10 mouse cellular contexts compared by ENCODE assay signal in the genomic region with DNA sequence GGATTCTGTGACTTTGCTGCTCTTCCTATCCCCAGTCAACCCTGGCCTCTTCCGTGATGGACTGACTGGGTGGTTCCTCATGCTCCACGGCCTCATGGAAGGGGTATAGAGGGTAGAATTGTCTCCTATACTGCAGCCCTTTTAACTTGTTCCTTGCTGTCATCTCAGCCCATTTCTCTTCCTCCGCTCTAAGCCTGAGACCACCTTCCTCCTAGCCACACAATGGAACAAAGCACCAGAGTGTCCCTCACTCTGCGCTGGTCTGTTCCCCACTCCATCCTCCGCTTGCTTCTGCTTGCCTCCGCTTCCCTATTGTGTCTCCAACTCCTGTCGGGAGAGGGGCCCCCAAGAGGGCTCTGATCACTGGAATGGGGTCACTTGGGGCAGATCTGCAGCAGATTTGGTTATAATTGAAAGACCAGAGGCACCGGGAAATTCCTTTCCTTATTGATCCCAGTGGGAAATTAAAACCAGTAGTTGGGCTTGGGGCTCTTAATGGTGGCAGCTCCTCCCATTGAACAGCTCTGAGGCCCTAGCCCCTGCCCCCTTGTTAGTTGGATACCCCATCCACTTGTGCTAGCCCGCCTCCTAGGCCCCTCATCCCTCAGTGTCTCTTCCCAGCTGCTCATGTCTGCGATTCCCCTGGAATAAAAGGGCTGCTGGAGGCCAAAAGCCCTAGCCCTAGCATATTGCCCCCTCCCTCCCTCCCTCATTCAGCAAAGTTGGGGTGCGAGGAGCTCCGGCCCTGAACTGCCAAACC. TPM values are rescaled to one million over a fixed set of nuclear protein-coding genes. Genes with fewer than 3 reads are reported as not detected.
DNase-seq lines count a peak whose midpoint lies in the region; ATAC-seq lines count a peak whose summit lies in the region.
"Had no signal": no experiment of that assay in that cellular context is flagged by ENCODE, and none has a peak within 500 bp of the region (broad histone marks: within the 10 kb centered on the region; RNA-seq: fewer than 3 reads in every experiment).

No protein-coding gene starts in this region.

- H3K4me1 ChIP-seq in kidney, embryonic 16.5 days (ENCODE audit: insufficient read depth, low read length) = peaks cover 60% of the 10 kb centered on the region
- peaks cover 55% of the 10 kb centered on the region for H3K4me1 ChIP-seq in embryonic facial prominence, embryonic 12.5 days
- peaks cover 77% of the 10 kb centered on the region for H3K4me1 ChIP-seq in limb, embryonic 10.5 days

- H3K4me3 ChIP-seq in kidney, embryonic 16.5 days (ENCODE audit: low read length) = no peak overlapping the region
- H3K4me3 ChIP-seq in embryonic facial prominence, embryonic 12.5 days = no peak overlapping the region
- peak overlapping the region; percentile 75 for H3K4me3 ChIP-seq in limb, embryonic 10.5 days

- peaks cover 18% of the 10 kb centered on the region for H3K36me3 ChIP-seq in kidney, embryonic 16.5 days (ENCODE audit: insufficient read depth, low read length)
- peaks cover 20% of the 10 kb centered on the region for H3K36me3 ChIP-seq in embryonic facial prominence, embryonic 12.5 days
- peaks cover 44% of the 10 kb centered on the region for H3K36me3 ChIP-seq in limb, embryonic 10.5 days

- no peak for DNase-seq in kidney, adult 11 months
- peak; percentile 76 for DNase-seq in limb, embryonic 10.5 days (ENCODE audit: low spot score)
- DNase-seq in retina, embryonic 14.5 days (ENCODE audit: low spot score) = peak; percentile 53
- no peak for DNase-seq in adrenal gland, adult (ENCODE audit: inconsistent age in 2 of 2, low spot score in 1 of 2)
- DNase-seq: cerebellum, postnatal 36 days; kidney, postnatal 4 days; lung, adult 2 months had no signal

- ATAC-seq in kidney, embryonic 16.5 days (ENCODE audit: low FRiP score, low TSS enrichment) = no peak
- ATAC-seq in embryonic facial prominence, embryonic 12.5 days (ENCODE audit: insufficient number of reproducible peaks, insufficient read depth, low FRiP score, low TSS enrichment) = no peak
- ATAC-seq in granulocyte monocyte progenitor cell, adult 5-6 weeks (replicated peaks; ENCODE audit: poor library complexity, severe bottlenecking) = no peak

- no peaks in the 10 kb centered on the region for H3K9me3 ChIP-seq in kidney, embryonic 16.5 days (ENCODE audit: low read length)
- H3K9me3 ChIP-seq in embryonic facial prominence, embryonic 12.5 days = no peaks in the 10 kb centered on the region
- no peaks in the 10 kb centered on the region for H3K9me3 ChIP-seq in limb, embryonic 10.5 days (replicated peaks)

- H3K9ac ChIP-seq in kidney, embryonic 16.5 days (replicated peaks; ENCODE audit: low read length) = 0 out of 2 replicates have a peak overlapping the region, but pooled peaks have one; percentile 9
- H3K9ac ChIP-seq in embryonic facial prominence, embryonic 12.5 days = no peak overlapping the region; the same call in 1 of the 2 replicates

- H3K27ac ChIP-seq in kidney, embryonic 16.5 days (ENCODE audit: low read length) = peak overlapping the region; percentile 70; the same call in 1 of the 2 replicates
- peak overlapping the region; percentile 97 for H3K27ac ChIP-seq in embryonic facial prominence, embryonic 12.5 days
- peak overlapping the region; percentile 93 for H3K27ac ChIP-seq in limb, embryonic 10.5 days

- no peak overlapping the region for H3K4me2 ChIP-seq in kidney, embryonic 16.5 days (replicated peaks; ENCODE audit: low read depth, low read length)
- peak overlapping the region; percentile 74 for H3K4me2 ChIP-seq in embryonic facial prominence, embryonic 12.5 days (replicated peaks)

- H3K27me3 ChIP-seq in kidney, embryonic 16.5 days (ENCODE audit: insufficient read depth, low read length) = peaks cover 9% of the 10 kb centered on the region; the same call in 1 of the 2 replicates
- no peaks in the 10 kb centered on the region for H3K27me3 ChIP-seq in embryonic facial prominence, embryonic 12.5 days
- H3K27me3 ChIP-seq in limb, embryonic 10.5 days (ENCODE audit: low read depth, poor library complexity, severe bottlenecking) = no peaks in the 10 kb centered on the region

- WGBS in kidney, embryonic 16.5 days = 36% methylated on average over 12 of the region's 12 CpGs
- WGBS in embryonic facial prominence, embryonic 12.5 days = 6% methylated on average over 11 of the region's 12 CpGs
- 6% methylated on average over 12 of the region's 12 CpGs for WGBS in limb, embryonic 10.5 days

RNA-seq across cellular contexts. Expression of gene Crabp2, which starts 2.5 kb away (rescaled TPM):
- polyA plus RNA-seq in kidney, embryonic 16.5 days (2015; fragmentation: Nextera tagmentation; extraction: Ambion mirVana) = 62.0 and 67.8 TPM in 2 replicates
- 467 and 481 TPM in 2 replicates for polyA plus RNA-seq in embryonic facial prominence, embryonic 12.5 days (2016; fragmentation: Nextera tagmentation; extraction: Ambion mirVana)
- polyA plus RNA-seq in limb, embryonic 10.5 days (2016; fragmentation: Nextera tagmentation; extraction: Ambion mirVana) = 944 and 1,066 TPM in 2 replicates
- not detected in 2 replicates for total RNA-seq in granulocyte monocyte progenitor cell, adult 5-6 weeks (2014; fragmentation: Nextera tagmentation)
- total RNA-seq in granulocyte monocyte progenitor cell, adult 5-6 weeks (2017) = not detected in 2 replicates

RNA-seq across cellular contexts. Expression of gene Rrnad1, which starts 15.4 kb away (rescaled TPM):
- polyA plus RNA-seq in kidney, embryonic 16.5 days (2015; fragmentation: Nextera tagmentation; extraction: Ambion mirVana) = 19.9 and 22.7 TPM in 2 replicates
- 23.2 and 23.8 TPM in 2 replicates for polyA plus RNA-seq in embryonic facial prominence, embryonic 12.5 days (2016; fragmentation: Nextera tagmentation; extraction: Ambion mirVana)
- polyA plus RNA-seq in limb, embryonic 10.5 days (2016; fragmentation: Nextera tagmentation; extraction: Ambion mirVana) = 21.1 and 21.7 TPM in 2 replicates
- total RNA-seq in granulocyte monocyte progenitor cell, adult 5-6 weeks (2014; fragmentation: Nextera tagmentation) = 20.7 and 30.7 TPM in 2 replicates
- total RNA-seq in granulocyte monocyte progenitor cell, adult 5-6 weeks (2017) = 13.6 and 13.8 TPM in 2 replicates

RNA-seq across cellular contexts. Expression of gene Isg20l2, which starts 15.8 kb away (rescaled TPM):
- polyA plus RNA-seq in kidney, embryonic 16.5 days (2015; fragmentation: Nextera tagmentation; extraction: Ambion mirVana) = 60.2 and 68.7 TPM in 2 replicates
- 75.4 and 80.1 TPM in 2 replicates for polyA plus RNA-seq in embryonic facial prominence, embryonic 12.5 days (2016; fragmentation: Nextera tagmentation; extraction: Ambion mirVana)
- 84.8 and 86.0 TPM in 2 replicates for polyA plus RNA-seq in limb, embryonic 10.5 days (2016; fragmentation: Nextera tagmentation; extraction: Ambion mirVana)
- total RNA-seq in granulocyte monocyte progenitor cell, adult 5-6 weeks (2014; fragmentation: Nextera tagmentation) = 49.5 and 63.1 TPM in 2 replicates
- 45.7 and 51.4 TPM in 2 replicates for total RNA-seq in granulocyte monocyte progenitor cell, adult 5-6 weeks (2017)

RNA-seq across cellular contexts. Expression of gene Nes, which starts 24.9 kb away (rescaled TPM):
- 25.7 and 26.6 TPM in 2 replicates for polyA plus RNA-seq in kidney, embryonic 16.5 days (2015; fragmentation: Nextera tagmentation; extraction: Ambion mirVana)
- 40.0 and 42.0 TPM in 2 replicates for polyA plus RNA-seq in embryonic facial prominence, embryonic 12.5 days (2016; fragmentation: Nextera tagmentation; extraction: Ambion mirVana)
- polyA plus RNA-seq in limb, embryonic 10.5 days (2016; fragmentation: Nextera tagmentation; extraction: Ambion mirVana) = 13.5 and 14.6 TPM in 2 replicates
- not detected in 2 replicates for total RNA-seq in granulocyte monocyte progenitor cell, adult 5-6 weeks (2014; fragmentation: Nextera tagmentation)
- 0.05 TPM in 1 of 2 replicates, not detected in the other for total RNA-seq in granulocyte monocyte progenitor cell, adult 5-6 weeks (2017)

RNA-seq across cellular contexts. Expression of gene Mrpl24, which starts 26.7 kb away (rescaled TPM):
- 76.1 and 80.1 TPM in 2 replicates for polyA plus RNA-seq in kidney, embryonic 16.5 days (2015; fragmentation: Nextera tagmentation; extraction: Ambion mirVana)
- 71.4 and 72.9 TPM in 2 replicates for polyA plus RNA-seq in embryonic facial prominence, embryonic 12.5 days (2016; fragmentation: Nextera tagmentation; extraction: Ambion mirVana)
- polyA plus RNA-seq in limb, embryonic 10.5 days (2016; fragmentation: Nextera tagmentation; extraction: Ambion mirVana) = 75.0 and 81.3 TPM in 2 replicates
- total RNA-seq in granulocyte monocyte progenitor cell, adult 5-6 weeks (2014; fragmentation: Nextera tagmentation) = 165 and 169 TPM in 2 replicates
- 112 and 134 TPM in 2 replicates for total RNA-seq in granulocyte monocyte progenitor cell, adult 5-6 weeks (2017)

Comparison
In these comparisons a context has a peak if more than half of its experiments do, and no peak if none do; other contexts are left out.
1. DNase-seq: peak in limb, embryonic 10.5 days (single experiment) and retina, embryonic 14.5 days (single experiment); none in kidney, adult 11 months (single experiment) and adrenal gland, adult (0 of 2).
2. Peak in every context shown above with its lines, with median percentiles within 50 percentile points of each other: H3K27ac ChIP-seq.